Mouse (Mus musculus): ENCODE data around the gene Letm1. TPM values are rescaled to one million over a fixed set of nuclear protein-coding genes. Genes with fewer than 3 reads are reported as not detected.

Gene Letm1
- polyA plus RNA-seq (2015; fragmentation: Nextera tagmentation; extraction: Ambion mirVana), result 12.9 and 14.7 TPM in 2 replicates

DNA sequence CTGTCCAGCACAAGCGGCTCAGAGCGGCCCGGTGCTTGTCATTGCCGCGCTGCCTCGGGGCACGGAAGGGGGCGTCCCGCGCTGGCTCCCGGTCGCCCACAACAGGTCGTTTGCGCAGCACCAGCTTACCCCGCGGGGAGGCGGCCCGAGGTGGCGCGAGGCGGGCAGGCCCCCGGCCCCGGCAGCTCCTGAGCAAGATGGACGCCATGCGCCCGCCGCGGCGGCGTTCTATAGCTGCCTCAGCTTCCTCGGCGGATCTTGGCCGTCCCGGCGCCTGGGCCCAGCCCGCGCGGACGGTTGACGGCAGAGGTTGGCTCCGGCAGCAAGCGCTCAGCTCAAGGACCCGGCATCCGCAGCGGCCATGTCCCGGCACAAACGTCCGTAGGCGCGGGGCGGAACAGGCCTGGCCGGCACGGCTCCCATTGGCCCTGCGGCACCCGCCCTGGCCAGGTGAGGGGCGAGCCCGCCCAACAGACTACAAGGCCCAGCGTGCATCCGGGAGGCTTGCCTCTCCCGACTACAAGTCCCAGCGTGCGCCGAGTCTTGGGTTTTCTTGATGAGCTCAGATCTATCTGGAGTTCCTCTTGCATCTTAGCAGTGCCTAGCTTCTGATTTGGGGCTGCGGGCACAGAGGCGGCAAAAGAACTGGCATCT, at the start of gene Letm1:
Letm1 (minus strand) TSS at position 473 of the 654 bp plus-strand sequence.
- peak within 1 kb of the TSS; percentile 53; the same call in 1 of the 2 replicates for H3K27ac ChIP-seq (ENCODE audit: low read length)

DNA sequence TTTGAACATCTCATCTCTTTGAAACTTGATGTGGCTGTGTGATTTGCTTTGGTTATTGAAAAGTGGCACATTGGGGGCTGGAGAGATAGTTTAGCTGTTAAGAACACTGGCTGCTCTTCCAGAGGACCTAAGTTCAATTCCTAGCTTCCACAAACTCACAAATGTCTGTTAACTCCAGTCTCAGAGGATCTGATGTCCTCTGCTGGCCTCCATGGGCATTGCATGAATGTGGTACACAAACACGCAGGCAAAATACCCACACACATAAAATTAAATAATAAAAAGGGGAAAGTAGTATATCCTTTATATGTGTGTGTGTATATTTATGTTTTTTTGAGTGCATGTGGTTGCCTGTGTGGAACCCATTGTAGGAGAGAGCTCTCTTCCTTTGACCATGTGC, 48.2 kb upstream of the Letm1 start:
- no peak for ATAC-seq (ENCODE audit: low read depth)
- H3K27me3 ChIP-seq (ENCODE audit: control insufficient read depth, insufficient read depth, low read depth, low read length), result no peaks in the 10 kb centered on the region
- no peak overlapping the region for H3K4me2 ChIP-seq (ENCODE audit: low read depth, low read length)
- H3K36me3 ChIP-seq (ENCODE audit: control insufficient read depth, insufficient read depth), result no peaks in the 10 kb centered on the region
- WGBS (ENCODE audit: insufficient replicate concordance), result 68% methylated on average over 1 of the region's 1 CpGs
- no peak overlapping the region for H3K4me3 ChIP-seq (ENCODE audit: low read depth, low read length)
- H3K9ac ChIP-seq (ENCODE audit: low read depth, low read length), result no peak overlapping the region
- H3K9me3 ChIP-seq (replicated peaks; ENCODE audit: control insufficient read depth, low read length), result no peaks in the 10 kb centered on the region
- no peaks in the 10 kb centered on the region for H3K4me1 ChIP-seq (ENCODE audit: control insufficient read depth, low read depth, low read length)
- no peak overlapping the region for H3K27ac ChIP-seq (ENCODE audit: low read length)

More for the DNA sequence above, at the start of gene Letm1:
- Histone ChIP-seq H3K4me1 (ENCODE audit: control insufficient read depth, low read depth, low read length) (peaks cover 15% of the 10 kb centered on the region), H3K9ac (ENCODE audit: low read depth, low read length) (peak within 1 kb of the TSS; percentile 87), H3K4me2 (ENCODE audit: low read depth, low read length) (peak within 1 kb of the TSS; percentile 82), H3K27me3 (ENCODE audit: control insufficient read depth, insufficient read depth, low read depth, low read length) (no peaks in the 10 kb centered on the region), H3K9me3 (replicated peaks; ENCODE audit: control insufficient read depth, low read length) (no peaks in the 10 kb centered on the region), H3K36me3 (ENCODE audit: control insufficient read depth, insufficient read depth) (no peaks in the 10 kb centered on the region), H3K4me3 (ENCODE audit: low read depth, low read length) (peak within 1 kb of the TSS; percentile 95)
- 0% methylated on average over 57 of the region's 65 CpGs for WGBS (ENCODE audit: insufficient replicate concordance)
- ATAC-seq (ENCODE audit: low read depth), result peak; percentile 100

DNA sequence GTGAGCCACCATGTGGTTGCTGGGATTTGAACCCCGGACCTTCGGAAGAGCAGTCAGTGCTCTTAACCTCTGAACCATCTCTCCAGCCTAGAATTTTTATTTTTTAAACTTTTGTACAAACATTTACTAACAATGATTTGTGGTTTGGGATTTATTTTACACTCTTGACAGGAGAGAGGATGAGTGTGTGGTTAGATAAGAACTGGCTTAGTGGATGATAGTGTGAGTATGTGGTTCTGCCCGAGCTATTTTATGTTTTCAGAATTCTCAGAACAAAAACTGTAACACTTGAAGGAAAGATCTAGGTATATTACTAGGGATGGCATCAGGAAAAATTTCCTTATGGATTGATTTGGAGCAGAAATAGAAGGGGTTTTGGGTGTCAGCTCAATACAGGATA, 47.3 kb upstream of the Letm1 start:
- Histone ChIP-seq H3K36me3 (ENCODE audit: control insufficient read depth, insufficient read depth) (no peaks in the 10 kb centered on the region; the same call in 1 of the 2 replicates), H3K27me3 (ENCODE audit: control insufficient read depth, insufficient read depth, low read depth, low read length) (no peaks in the 10 kb centered on the region), H3K4me3 (ENCODE audit: low read depth, low read length) (no peak overlapping the region), H3K27ac (ENCODE audit: low read length) (no peak overlapping the region), H3K4me2 (ENCODE audit: low read depth, low read length) (no peak overlapping the region), H3K4me1 (ENCODE audit: control insufficient read depth, low read depth, low read length) (no peaks in the 10 kb centered on the region; the same call in 1 of the 2 replicates), H3K9ac (ENCODE audit: low read depth, low read length) (no peak overlapping the region), H3K9me3 (replicated peaks; ENCODE audit: control insufficient read depth, low read length) (no peaks in the 10 kb centered on the region)
- ATAC-seq (ENCODE audit: low read depth), result no peak
- whole genome bisulfite sequencing (ENCODE audit: insufficient replicate concordance), result 47% methylated on average over 3 of the region's 3 CpGs

DNA sequence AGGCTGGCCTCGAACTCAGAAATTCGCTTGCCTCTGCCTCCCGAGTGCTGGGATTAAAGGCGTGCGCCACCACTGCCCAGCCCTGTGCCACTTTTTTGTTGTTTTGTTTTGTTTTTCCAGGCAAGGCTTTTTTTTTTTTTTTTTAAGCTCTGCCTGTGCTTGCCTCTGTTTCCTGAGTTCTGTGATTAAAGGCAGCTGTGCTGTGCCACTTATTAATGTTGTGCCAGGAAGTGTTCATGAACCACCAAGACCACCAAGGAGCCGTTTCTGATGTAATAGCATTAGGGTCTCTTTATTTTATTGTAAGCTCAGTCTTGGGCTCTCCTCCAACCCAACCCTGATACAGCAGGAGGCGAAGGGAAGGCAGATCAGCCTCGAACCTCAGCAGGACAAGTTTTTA, 45.5 kb upstream of the Letm1 start:
- Histone ChIP-seq H3K27ac (ENCODE audit: low read length) (no peak overlapping the region), H3K4me2 (ENCODE audit: low read depth, low read length) (no peak overlapping the region), H3K27me3 (ENCODE audit: control insufficient read depth, insufficient read depth, low read depth, low read length) (no peaks in the 10 kb centered on the region), H3K4me3 (ENCODE audit: low read depth, low read length) (no peak overlapping the region), H3K9me3 (replicated peaks; ENCODE audit: control insufficient read depth, low read length) (no peaks in the 10 kb centered on the region), H3K4me1 (ENCODE audit: control insufficient read depth, low read depth, low read length) (peaks cover 2% of the 10 kb centered on the region), H3K9ac (ENCODE audit: low read depth, low read length) (no peak overlapping the region), H3K36me3 (ENCODE audit: control insufficient read depth, insufficient read depth) (no peaks in the 10 kb centered on the region; the same call in 1 of the 2 replicates)
- no peak for ATAC-seq (ENCODE audit: low read depth)
- 73% methylated on average over 8 of the region's 8 CpGs for WGBS (ENCODE audit: insufficient replicate concordance)

DNA sequence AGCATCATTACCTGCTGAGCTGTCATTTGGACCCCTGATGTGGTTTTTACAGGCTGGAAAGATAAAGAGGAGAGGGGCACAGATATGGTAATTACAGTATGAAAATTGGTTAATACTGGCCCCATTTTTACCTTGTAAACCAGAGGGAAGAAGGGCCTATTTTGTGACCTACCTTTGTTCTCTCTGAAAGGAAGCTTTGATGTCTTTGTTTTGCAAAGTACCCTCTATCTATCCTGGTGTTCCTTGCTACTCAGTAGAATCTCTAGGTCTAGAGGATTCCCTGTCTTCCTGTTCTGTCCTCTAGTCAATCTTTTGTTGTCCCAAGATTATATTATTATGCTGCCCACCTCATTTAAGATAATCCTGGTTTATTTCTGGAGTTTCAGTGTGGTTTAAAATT, 43.4 kb upstream of the Letm1 start:
- Histone ChIP-seq H3K27me3 (ENCODE audit: control insufficient read depth, insufficient read depth, low read depth, low read length) (no peaks in the 10 kb centered on the region), H3K4me1 (ENCODE audit: control insufficient read depth, low read depth, low read length) (peaks cover 11% of the 10 kb centered on the region), H3K27ac (ENCODE audit: low read length) (no peak overlapping the region), H3K4me2 (ENCODE audit: low read depth, low read length) (no peak overlapping the region), H3K9me3 (replicated peaks; ENCODE audit: control insufficient read depth, low read length) (no peaks in the 10 kb centered on the region), H3K4me3 (ENCODE audit: low read depth, low read length) (no peak overlapping the region), H3K36me3 (ENCODE audit: control insufficient read depth, insufficient read depth) (no peaks in the 10 kb centered on the region; the same call in 1 of the 2 replicates), H3K9ac (ENCODE audit: low read depth, low read length) (no peak overlapping the region)
- ATAC-seq (ENCODE audit: low read depth), result no peak

DNA sequence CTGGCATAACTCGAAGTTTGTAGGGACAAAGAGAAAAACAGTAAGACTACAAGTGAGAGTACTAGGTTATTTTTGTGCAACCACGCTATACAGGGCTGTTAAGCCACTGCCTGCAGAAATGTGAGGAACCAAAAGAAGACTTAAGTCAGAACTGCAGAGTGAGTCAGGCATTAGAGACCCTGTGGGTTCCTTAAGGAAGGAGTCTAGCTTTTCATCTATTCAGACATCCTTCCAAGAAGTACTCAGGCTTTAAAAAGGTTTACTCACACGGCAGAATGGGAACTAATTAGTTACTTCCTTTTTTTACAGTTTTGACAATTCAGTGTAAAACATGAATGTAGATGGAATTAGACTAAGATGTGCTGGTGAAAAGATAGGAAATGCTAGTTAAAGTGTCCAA, 39.8 kb upstream of the Letm1 start:
- H3K4me3 ChIP-seq (ENCODE audit: low read depth, low read length), result peak overlapping the region; percentile 100
- no peaks in the 10 kb centered on the region; the same call in 1 of the 2 replicates for H3K36me3 ChIP-seq (ENCODE audit: control insufficient read depth, insufficient read depth)
- H3K9ac ChIP-seq (ENCODE audit: low read depth, low read length), result peak overlapping the region; percentile 28; the same call in 1 of the 2 replicates
- no peak overlapping the region for H3K27ac ChIP-seq (ENCODE audit: low read length)
- no peaks in the 10 kb centered on the region for H3K27me3 ChIP-seq (ENCODE audit: control insufficient read depth, insufficient read depth, low read depth, low read length)
- no peaks in the 10 kb centered on the region for H3K9me3 ChIP-seq (replicated peaks; ENCODE audit: control insufficient read depth, low read length)
- H3K4me1 ChIP-seq (ENCODE audit: control insufficient read depth, low read depth, low read length), result peaks cover 25% of the 10 kb centered on the region
- 34% methylated on average over 3 of the region's 3 CpGs for WGBS (ENCODE audit: insufficient replicate concordance)
- H3K4me2 ChIP-seq (ENCODE audit: low read depth, low read length), result peak overlapping the region; percentile 100
- ATAC-seq (ENCODE audit: low read depth), result no peak

DNA sequence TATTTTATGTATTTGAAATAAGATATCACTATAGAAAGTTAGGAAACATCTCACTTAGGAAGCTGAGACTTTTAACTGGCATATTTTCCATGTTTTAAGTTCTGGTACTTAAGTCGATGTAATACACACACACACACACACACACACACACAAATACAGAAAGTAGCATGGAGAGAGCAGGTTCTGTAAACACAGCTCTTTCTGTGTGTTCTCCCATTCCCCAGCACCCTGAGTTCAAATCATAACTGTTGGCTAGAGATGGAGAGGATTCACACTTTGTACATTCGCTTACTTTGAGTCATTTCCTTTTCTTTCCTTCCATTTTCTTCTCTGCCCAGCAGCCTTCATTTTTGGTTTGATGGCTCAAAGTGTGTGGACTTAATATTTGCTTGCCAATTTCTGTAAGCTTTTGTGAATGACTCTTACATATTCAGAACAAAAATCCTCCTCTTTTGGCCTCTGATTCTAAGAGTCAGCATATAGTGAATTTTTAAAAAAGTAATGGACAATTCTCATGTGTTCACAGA, 39.3 kb upstream of the Letm1 start:
- WGBS (ENCODE audit: insufficient replicate concordance), result 31% methylated on average over 2 of the region's 2 CpGs
- peaks cover 27% of the 10 kb centered on the region for H3K4me1 ChIP-seq (ENCODE audit: control insufficient read depth, low read depth, low read length)
- H3K4me3 ChIP-seq (ENCODE audit: low read depth, low read length), result peak overlapping the region; percentile 100

DNA sequence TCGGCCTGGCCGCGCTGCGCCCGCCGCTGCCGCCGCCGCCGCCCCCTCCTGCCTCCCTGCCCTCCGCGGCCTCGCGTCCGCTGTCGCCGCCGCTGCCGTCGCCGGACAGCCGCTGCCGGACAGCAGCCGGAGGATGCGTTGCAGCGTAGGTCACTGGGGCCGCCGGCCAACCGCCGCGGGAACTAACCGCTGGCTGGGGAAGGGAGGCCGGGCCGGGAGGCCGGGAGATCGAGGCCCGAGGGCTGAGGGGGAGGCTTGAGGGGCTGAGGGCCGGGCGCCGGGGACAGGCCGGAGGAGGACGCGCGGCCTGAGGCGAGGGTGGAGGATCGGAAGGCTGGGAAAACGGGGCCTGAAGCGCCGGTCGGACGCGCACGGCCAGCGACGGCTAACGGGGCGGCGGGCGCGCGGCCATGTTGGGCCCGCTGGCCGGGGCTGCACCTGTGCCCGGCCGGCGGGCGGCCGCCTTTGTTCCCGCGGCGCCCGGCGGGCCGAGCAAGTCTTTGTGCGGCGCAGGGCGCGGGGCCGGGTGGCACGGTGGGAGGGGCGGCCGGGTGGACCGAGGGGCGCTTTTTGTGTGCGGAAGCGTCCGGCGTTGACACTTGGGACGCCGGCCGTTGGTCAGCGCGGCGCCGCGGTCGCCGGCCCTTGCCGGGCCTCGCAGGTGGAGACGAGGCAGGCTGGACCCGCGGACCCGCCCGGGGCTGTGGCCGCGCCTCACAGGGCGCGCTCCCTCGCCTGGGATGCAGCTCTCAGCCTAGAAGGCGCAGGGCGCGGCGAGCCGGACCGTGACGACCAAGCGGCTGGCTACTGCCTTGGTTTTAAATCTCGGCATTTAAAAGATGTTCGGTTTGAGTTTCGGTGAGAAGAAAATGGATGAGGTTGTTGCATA, 38.4 kb upstream of the Letm1 start:
- H3K4me2 ChIP-seq (ENCODE audit: low read depth, low read length), result peak overlapping the region; percentile 100
- no peaks in the 10 kb centered on the region; the same call in 1 of the 2 replicates for H3K36me3 ChIP-seq (ENCODE audit: control insufficient read depth, insufficient read depth)
- peak overlapping the region; percentile 99 for H3K9ac ChIP-seq (ENCODE audit: low read depth, low read length)
- peak overlapping the region; percentile 93 for H3K27ac ChIP-seq (ENCODE audit: low read length)
- no peaks in the 10 kb centered on the region for H3K27me3 ChIP-seq (ENCODE audit: control insufficient read depth, insufficient read depth, low read depth, low read length)
- ATAC-seq (ENCODE audit: low read depth), result peak; percentile 48
- under 1% methylated on average over 85 of the region's 121 CpGs for WGBS (ENCODE audit: insufficient replicate concordance)
- H3K4me3 ChIP-seq (ENCODE audit: low read depth, low read length), result peak overlapping the region; percentile 100
- H3K4me1 ChIP-seq (ENCODE audit: control insufficient read depth, low read depth, low read length), result peaks cover 37% of the 10 kb centered on the region
- no peaks in the 10 kb centered on the region for H3K9me3 ChIP-seq (replicated peaks; ENCODE audit: control insufficient read depth, low read length)

More for the DNA sequence above, 39.3 kb upstream of the Letm1 start:
- no peak for ATAC-seq (ENCODE audit: low read depth)
- no peak overlapping the region for H3K27ac ChIP-seq (ENCODE audit: low read length)
- no peaks in the 10 kb centered on the region for H3K9me3 ChIP-seq (replicated peaks; ENCODE audit: control insufficient read depth, low read length)
- no peaks in the 10 kb centered on the region for H3K27me3 ChIP-seq (ENCODE audit: control insufficient read depth, insufficient read depth, low read depth, low read length)
- peak overlapping the region; percentile 99 for H3K9ac ChIP-seq (ENCODE audit: low read depth, low read length)
- H3K36me3 ChIP-seq (ENCODE audit: control insufficient read depth, insufficient read depth), result no peaks in the 10 kb centered on the region; the same call in 1 of the 2 replicates
- H3K4me2 ChIP-seq (ENCODE audit: low read depth, low read length), result peak overlapping the region; percentile 100

All from liver, embryonic 16.5 days (tissue).